Mouse (Mus musculus) left cerebral cortex, postnatal 10 days (tissue): ENCODE data around the gene Sfxn2. TPM values are rescaled to one million over a fixed set of nuclear protein-coding genes. Genes with fewer than 3 reads are reported as not detected.

ENCODE experiments used
- DNase-seq, 2 experiments: peaks; one replicate each; pipeline ENCODE4 v3.0.0; 2021 to 2022; ENCODE audit warnings: low spot score in 2 of 2, mixed read lengths in 1 of 2; ENCODE audit errors: extremely low spot score in 1 of 2
- intact Hi-C: fragments of 180-260 bp; cut with DNase I; formaldehyde crosslinking; loops from one replicate; pipeline ENCODE4 v1.15.1; 2025
- total RNA-seq, 2 experiments: library from RNA; stranded (reverse); gene quantifications; 2 replicates each; pipeline ENCODE4 v1.2.3; 2021

Sfxn2 gene
- total RNA-seq, 2 experiments from 2014 or later = 7.8 to 8.1 TPM

GRCm38 (mm10) chr19:46621236-46622183 lies 48.3 kb downstream of the Sfxn2 start:
- intact Hi-C loops = no loop called here
- no peak for DNase-seq

- DNase-seq = no peak
- intact Hi-C loops = no loop called here
Measured at GRCm38 (mm10) chr19:46622659-46623193, 49.6 kb downstream of the Sfxn2 start.

GRCm38 (mm10) chr19:46623194-46623667 lies 50.1 kb downstream of the Sfxn2 start:
- no peak for DNase-seq
- intact Hi-C loops = no loop called here

GRCm38 (mm10) chr19:46623790-46624772 lies 50.9 kb downstream of the Sfxn2 start:
- intact Hi-C loops = no loop called here
- DNase-seq = peak in 1 of 2 experiments; percentile 51

- intact Hi-C loops = no loop called here
Measured at GRCm38 (mm10) chr19:46625015-46625414, 51.9 kb downstream of the Sfxn2 start.

GRCm38 (mm10) chr19:46625519-46625918 lies 52.4 kb downstream of the Sfxn2 start:
- no peak for DNase-seq
- intact Hi-C loops = no loop called here

More at GRCm38 (mm10) chr19:46625015-46625414, 51.9 kb downstream of the Sfxn2 start:
- no peak for DNase-seq

GRCm38 (mm10) chr19:46628403-46628802 lies 55.2 kb downstream of the Sfxn2 start:
- DNase-seq = no peak
- intact Hi-C loops = no loop called here

GRCm38 (mm10) chr19:46629807-46630206 lies 56.6 kb downstream of the Sfxn2 start:
- DNase-seq = no peak
- intact Hi-C loops = no loop called here

GRCm38 (mm10) chr19:46631637-46632036 lies 58.5 kb downstream of the Sfxn2 start:
- no peak for DNase-seq
- intact Hi-C loops = no loop called here

- intact Hi-C loops = no loop called here
- DNase-seq = no peak
Measured at GRCm38 (mm10) chr19:46635766-46636165, 62.6 kb downstream of the Sfxn2 start.

GRCm38 (mm10) chr19:46637598-46637997 lies 64.4 kb downstream of the Sfxn2 start:
- intact Hi-C loops = no loop called here
- DNase-seq = no peak

GRCm38 (mm10) chr19:46639053-46639452 lies 65.9 kb downstream of the Sfxn2 start:
- intact Hi-C loops = no loop called here
- no peak for DNase-seq

- DNase-seq = no peak
- intact Hi-C loops = no loop called here
Measured at GRCm38 (mm10) chr19:46639496-46639895, 66.3 kb downstream of the Sfxn2 start.

- no peak for DNase-seq
- intact Hi-C loops = loop anchor here (5.0 kb wide), 1 partner anchor 38 kb away; no protein-coding TSS in a partner anchor
Measured at GRCm38 (mm10) chr19:46640780-46641179, 67.6 kb downstream of the Sfxn2 start.

GRCm38 (mm10) chr19:46641420-46642085 lies 68.4 kb downstream of the Sfxn2 start:
- DNase-seq = peak in 1 of 2 experiments; percentile 78
- intact Hi-C loops = loop anchor here (5.0 kb wide), 1 partner anchor 39 kb away; no protein-coding TSS in a partner anchor

GRCm38 (mm10) chr19:46642136-46642753 lies 69.1 kb downstream of the Sfxn2 start:
- no peak for DNase-seq
- intact Hi-C loops = loop anchor here (5.0 kb wide), 1 partner anchor 40 kb away; no protein-coding TSS in a partner anchor

GRCm38 (mm10) chr19:46643236-46643635 lies 70.1 kb downstream of the Sfxn2 start:
- intact Hi-C loops = loop anchor here (5.0 kb wide), 1 partner anchor 41 kb away; no protein-coding TSS in a partner anchor
- DNase-seq = no peak
